Mouse (Mus musculus) cerebellum, adult 9-10 months (tissue): ENCODE measurements around the gene Lama5.

Source experiments
- DNase-seq: peaks from one replicate; pipeline ENCODE4 v3.0.0; 2022

Gene Lama5

GRCm38 (mm10) chr2:180196610-180197322 is 28.9 kb downstream of the Lama5 start:
- DNase-seq, result no peak

DNA sequence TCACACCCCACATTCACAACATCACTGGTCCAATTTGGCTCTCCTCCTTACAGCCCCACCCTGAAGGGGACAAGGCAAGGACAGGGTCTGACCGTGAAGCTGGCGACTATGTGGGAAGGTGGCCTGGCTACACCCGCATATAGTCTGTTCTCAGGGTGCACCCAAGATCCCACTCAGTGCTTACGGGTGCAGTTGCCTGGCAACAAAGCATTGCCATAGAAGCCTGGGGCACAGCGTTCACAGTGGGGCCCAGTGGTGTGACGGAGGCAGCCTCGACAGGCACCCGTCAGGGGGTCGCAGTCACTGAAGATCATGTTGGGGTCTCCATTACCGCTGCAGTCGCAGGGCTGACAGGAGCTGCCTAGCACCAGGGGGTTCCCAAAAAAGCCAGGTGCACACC is 38.3 kb downstream of the Lama5 start:
- DNase-seq, result no peak

DNA sequence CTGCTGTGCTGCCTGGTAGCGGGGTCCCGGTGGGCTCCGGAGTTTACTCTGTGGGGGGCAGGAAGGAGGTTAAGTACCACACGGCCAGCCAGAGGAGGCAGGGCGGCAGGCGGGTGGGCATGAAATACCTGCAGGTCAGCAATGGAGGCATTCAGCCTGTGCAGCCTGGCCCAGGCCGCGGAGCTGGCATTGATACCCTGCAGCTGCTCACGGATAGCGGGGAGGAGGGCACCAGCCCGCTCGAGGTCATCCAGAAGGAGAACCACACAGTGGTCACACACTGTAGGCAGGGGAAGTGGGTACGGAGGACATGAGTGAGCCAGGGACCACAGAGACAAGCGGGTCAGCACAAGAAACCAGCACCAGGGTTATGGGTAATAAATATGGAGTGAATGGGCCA is 40.0 kb downstream of the Lama5 start:
- no peak for DNase-seq

DNA sequence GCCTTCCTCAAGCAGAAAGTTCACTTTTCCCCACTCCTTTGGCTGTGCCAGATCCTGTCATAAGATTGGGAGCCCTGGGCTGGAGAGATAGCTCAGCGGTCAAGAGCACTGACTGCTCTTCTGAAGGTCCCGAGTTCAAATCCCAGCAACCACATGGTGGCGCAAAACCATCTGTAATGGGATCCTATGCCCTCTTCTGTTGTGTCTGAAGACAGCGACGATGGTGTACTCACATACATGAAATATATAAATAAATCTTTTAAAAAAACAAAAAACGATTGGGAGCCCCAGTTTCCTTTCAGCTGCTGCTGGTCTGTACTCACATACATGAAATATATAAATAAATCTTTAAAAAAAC is 40.9 kb downstream of the Lama5 start:
- no peak for DNase-seq

DNA sequence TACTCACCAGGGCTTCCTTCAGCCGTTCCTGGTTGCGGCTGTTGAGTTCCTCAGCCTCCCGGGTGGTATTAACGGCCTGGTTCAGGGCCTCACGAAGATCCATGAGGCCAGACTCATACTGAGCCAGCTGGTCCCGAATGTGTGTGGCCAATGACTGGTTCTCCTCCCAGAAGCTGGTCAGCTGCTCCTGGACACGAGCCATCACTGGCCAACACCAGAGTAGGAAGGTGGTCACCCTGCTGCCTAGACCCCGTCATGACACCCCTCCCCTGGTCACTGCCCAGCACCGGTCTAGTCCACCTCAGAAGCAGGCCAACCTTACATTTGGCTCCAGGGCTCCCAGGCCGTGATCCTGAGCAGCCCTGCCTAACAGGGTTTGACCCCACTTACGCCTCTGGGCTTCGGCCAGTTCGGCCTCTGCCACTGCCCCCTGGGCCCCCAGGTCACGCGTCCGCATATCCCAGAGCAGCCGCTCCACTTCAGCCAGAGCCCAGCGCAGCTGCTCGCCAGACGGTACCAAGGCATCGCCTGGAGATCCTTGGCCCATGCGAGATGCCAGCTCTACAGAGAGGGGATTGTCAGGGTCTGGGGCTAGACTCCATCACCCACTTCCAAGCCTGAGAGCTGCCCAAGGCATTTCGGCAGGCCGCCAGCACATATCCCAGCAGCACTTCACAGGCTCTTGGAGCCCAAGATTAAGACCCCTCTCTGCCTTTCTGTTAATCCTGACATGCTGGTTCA is 41.5 kb downstream of the Lama5 start:
- DNase-seq, result no peak

DNA sequence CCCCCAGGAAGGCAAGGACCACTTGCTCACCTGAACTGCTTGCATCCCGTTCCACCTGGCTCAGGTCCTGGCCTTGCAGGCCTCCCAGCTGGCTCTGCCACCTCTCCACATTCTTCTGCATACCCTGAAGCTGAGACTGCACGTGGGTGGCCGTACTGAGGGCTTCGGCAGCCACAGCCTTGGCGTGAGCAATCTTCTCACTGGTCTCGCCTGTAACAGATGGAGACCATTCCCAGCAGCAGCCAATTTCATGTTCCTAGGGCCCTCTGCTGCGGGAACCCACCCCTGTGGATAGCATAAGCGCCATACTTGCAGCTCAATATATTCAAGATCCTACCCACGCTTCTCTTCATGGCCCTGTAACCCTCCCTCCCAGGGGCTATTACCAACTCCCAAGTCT is 44.1 kb downstream of the Lama5 start:
- no peak for DNase-seq

DNA sequence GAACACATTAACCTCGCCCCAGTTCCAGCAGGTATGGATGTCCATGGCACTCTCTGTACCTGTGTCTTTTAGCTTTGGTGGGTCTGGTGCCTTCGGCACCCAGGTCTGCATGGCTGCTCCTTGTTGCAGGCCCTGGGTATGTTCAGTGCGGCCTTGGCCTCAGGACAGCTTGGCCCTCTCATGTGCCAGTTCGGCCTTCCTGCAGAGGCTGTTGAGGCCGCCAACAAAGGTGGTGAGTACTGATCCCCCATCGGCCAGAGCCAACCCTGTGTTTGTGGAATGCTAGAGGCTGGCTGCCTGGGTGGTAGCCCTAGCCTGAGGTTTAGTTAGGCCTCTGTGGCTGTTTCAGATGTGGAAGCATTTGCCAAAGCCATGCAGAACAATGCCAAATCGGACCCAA is 49.9 kb downstream of the Lama5 start:
- DNase-seq, result no peak

- no peak for DNase-seq
Observed at GRCm38 (mm10) chr2:180174121-180174520, 51.5 kb downstream of the Lama5 start.

DNA sequence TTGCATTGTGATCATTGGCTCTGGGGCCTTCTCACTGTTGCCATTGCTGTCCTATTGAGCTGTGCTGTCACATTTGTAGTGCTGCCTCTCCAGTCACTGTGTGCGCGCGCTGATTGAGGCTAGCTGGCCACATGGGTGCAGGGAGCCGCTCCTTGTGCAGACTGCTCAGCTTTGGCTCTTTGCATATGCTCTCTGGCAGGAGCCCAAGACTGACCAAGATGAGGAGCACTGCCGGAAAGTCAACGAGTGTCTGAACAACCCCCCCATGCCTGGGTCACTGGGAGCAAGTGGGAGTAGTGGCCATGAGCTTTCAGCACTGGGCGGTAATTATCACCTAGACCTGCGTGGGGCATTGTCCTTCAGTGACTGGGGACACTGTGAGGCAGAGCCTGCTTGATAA is 51.9 kb downstream of the Lama5 start:
- peak; percentile 42 for DNase-seq

- DNase-seq, result no peak
Observed at GRCm38 (mm10) chr2:180173163-180173562, 52.5 kb downstream of the Lama5 start.

DNA sequence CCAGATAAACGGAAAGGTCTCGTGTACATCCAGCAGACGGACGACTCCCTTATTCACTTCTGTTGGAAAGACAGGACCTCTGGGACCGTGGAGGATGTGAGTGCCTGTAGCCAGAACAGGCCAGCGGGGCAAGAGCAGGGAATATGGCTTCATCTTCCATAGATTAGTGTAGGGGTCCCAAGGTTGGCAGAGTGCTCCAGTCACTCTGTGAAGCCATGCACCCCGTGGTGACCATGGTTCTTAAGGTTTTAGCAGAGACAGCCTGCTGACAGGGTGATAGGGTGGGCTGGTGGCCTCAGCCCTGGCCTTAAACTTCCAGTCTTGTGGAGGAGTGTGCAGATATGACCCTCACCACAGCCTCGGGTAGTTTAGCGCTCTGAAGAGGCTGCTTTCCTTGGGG is 53.5 kb downstream of the Lama5 start:
- peak; percentile 68 for DNase-seq

GRCm38 (mm10) chr2:180171522-180172070 is 54.1 kb downstream of the Lama5 start:
- no peak for DNase-seq

- peak; percentile 98 for DNase-seq
Observed at GRCm38 (mm10) chr2:180170806-180171521, 54.7 kb downstream of the Lama5 start, which contains the start of gene Adrm1. Gene Adrm1 (plus strand): TSS chr2:180171485.

DNA sequence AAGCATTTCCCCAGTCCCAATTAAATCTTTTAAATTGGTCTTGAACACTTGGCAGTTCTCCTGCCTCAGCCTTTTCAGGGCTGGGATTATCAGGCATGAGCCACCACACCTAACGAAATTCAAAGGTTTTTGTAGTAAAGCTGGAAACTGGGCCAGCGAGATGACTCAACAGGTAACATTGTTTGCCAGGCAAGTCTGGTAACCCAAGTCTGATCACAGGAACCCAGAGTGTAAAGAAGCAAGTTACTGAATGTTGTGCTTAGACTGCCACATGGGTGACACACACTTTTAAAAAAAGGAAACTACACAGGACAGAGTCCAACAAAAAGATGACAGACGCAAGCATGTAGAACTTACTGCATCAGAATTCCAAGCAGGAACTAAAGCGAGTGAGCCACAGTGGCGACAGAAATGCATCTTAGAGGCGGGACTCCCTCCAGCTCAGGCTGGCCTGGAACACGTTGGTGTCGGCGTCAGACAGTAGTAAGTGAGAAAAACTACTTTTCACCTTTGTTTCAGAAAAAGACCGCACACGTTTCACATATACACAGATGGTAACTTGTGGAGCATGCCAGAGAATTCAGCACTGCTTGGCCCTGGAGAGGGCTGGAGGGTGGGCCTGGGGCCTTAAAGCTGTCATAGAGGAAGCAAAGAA is 55.4 kb downstream of the Lama5 start:
- DNase-seq, result no peak

GRCm38 (mm10) chr2:180166869-180167268 is 58.8 kb downstream of the Lama5 start:
- DNase-seq, result no peak

- no peak for DNase-seq
Observed at GRCm38 (mm10) chr2:180165855-180166254, 59.8 kb downstream of the Lama5 start.

- no peak for DNase-seq
Observed at GRCm38 (mm10) chr2:180158627-180159026, 67.0 kb downstream of the Lama5 start.

- DNase-seq, result peak; percentile 54
Observed at GRCm38 (mm10) chr2:180154796-180155195, 70.9 kb downstream of the Lama5 start.

- DNase-seq, result peak; percentile 54
Observed at GRCm38 (mm10) chr2:180148551-180148950, 77.1 kb downstream of the Lama5 start.

- DNase-seq, result peak; percentile 61
Observed at GRCm38 (mm10) chr2:180147379-180147778, 78.3 kb downstream of the Lama5 start.

DNA sequence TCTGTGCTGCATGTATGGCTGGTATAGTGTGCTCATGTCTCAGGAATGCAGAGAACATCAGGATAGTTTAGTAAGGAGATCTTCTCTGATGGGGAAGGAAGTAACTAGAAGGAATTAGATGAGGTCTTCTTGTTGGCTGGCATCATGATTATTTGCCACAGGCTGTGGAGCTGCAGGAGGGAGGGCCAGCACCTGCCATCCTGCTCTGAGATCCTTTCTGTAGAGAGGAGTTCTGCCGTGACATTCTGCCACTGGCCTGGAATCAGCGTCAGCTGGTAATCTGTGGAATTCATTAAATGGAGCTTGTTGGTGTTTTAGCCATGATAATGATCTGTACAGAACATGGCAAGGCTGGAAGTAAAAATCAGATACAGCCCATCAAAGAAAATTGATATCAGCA is 79.6 kb downstream of the Lama5 start:
- peak; percentile 81 for DNase-seq

DNA sequence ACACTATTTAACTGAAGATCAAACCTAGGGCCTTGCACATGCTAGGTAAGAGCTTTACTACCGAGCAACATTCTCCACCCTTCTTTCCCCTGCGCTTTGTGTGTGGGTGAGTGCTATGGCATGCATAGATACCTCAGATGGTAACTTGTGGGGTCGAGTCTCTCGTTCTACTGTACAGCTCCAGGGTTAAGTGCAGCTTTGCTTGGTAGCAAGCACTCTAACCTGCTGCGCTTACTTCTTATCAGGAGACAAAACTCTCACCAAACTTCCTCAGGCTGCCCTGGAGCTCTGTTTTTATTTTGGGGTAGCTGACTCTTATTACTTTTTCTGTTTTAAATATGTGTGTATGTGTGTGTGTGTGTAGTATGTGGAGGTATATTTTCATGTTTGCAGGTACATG is 90.2 kb downstream of the Lama5 start:
- no peak for DNase-seq

- DNase-seq, result no peak
Observed at GRCm38 (mm10) chr2:180133911-180134310, 91.7 kb downstream of the Lama5 start.
